Mouse (Mus musculus) thymus, adult 2 months (tissue): Measurements from ENCODE around the gene Tbkbp1. TPM values are rescaled to one million over a fixed set of nuclear protein-coding genes. Genes with fewer than 3 reads are reported as not detected.

Experiments used
- DNase-seq: peaks from one replicate; pipeline ENCODE4 v3.0.0; 2021
- H3K27ac ChIP-seq: fragments of 200-500 bp; 2 replicates; pipeline ENCODE4 v1.5.1; 2012; ENCODE audit warnings: low read length, control low read depth; ENCODE audit not compliant: control insufficient read depth, insufficient read depth
- H3K27me3 ChIP-seq: fragments of 200-500 bp; 2 replicates; pipeline ENCODE4 v1.6.1; 2012; ENCODE audit warnings: mild to moderate bottlenecking, low read length, moderate library complexity, mixed read lengths; ENCODE audit not compliant: control insufficient read depth, insufficient read depth
- H3K36me3 ChIP-seq: fragments of 200-500 bp; 2 replicates; pipeline ENCODE4 v1.6.1; 2012; ENCODE audit warnings: mild to moderate bottlenecking, low read length, moderate library complexity; ENCODE audit not compliant: control insufficient read depth, insufficient read depth
- H3K4me1 ChIP-seq: fragments of 200-500 bp; replicated peaks from 2 replicates; pipeline ENCODE4 v1.6.1; 2012; ENCODE audit warnings: low read length; ENCODE audit not compliant: control insufficient read depth, insufficient read depth
- H3K4me3 ChIP-seq: fragments of 200-500 bp; 2 replicates; pipeline ENCODE4 v1.5.1; 2012; ENCODE audit warnings: mild to moderate bottlenecking, low read length, control low read depth, moderate library complexity; ENCODE audit not compliant: control insufficient read depth, insufficient read depth
- CTCF ChIP-seq: fragments of 200-500 bp; IDR thresholded peaks from 2 replicates; pipeline ENCODE4 v1.5.1; 2012; ENCODE audit warnings: mild to moderate bottlenecking, control low read depth, low read length, moderate library complexity, borderline replicate concordance; ENCODE audit not compliant: control insufficient read depth, poor library complexity, insufficient read depth; ENCODE audit errors: extremely low read depth
- POLR2A ChIP-seq: fragments of 200-500 bp; IDR thresholded peaks from 2 replicates; pipeline ENCODE4 v1.6.1; 2012; ENCODE audit warnings: mild to moderate bottlenecking, low read length, control low read depth, moderate library complexity; ENCODE audit not compliant: control insufficient read depth, poor library complexity, insufficient read depth; ENCODE audit errors: extremely low read depth
- whole genome bisulfite sequencing: fragments of 180-500 bp; shearing (Covaris S2); methylation state at CpG from one replicate; pipeline ENCODE4 v1.1.7; 2018; 5-methylcytosine and 5-hydroxymethylcytosine counted together
- polyA plus RNA-seq: library from polyadenylated mRNA; depleted of rRNA; stranded (reverse); fragments of >200 nt; gene quantifications from 2 replicates; pipeline ENCODE4 v1.2.3, GENCODE M21; 2012; rRNA removed

Gene Tbkbp1
- polyA plus RNA-seq, 1 experiment = 7.3 TPM

DNA sequence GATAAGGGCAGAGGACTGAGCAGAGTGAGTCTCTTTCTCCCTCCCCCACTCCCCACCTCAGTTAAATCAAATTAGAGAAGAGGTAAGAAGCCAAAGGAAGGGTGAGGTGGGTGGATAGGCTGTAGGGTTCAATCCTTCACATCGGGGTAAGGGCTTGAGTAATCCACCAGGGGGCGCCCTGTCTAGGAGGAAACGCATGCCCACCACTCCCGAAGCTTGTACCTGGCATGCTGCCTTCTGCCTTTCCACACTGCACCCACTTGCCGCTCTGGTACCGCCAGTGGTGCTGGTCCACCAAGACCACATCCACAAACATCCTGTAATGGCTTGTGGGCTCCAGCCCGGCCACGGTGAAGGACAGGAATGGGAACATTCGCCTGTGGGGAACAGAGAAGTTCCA lies 49.6 kb downstream of the Tbkbp1 start:
- H3K4me3 ChIP-seq = no peak overlapping the region

GRCm38 (mm10) chr11:97098791-97099190 lies 52.5 kb downstream of the Tbkbp1 start:
- 25% methylated on average over 18 of the region's 18 CpGs for WGBS
- no peak for DNase-seq

More for the DNA sequence above, 49.6 kb downstream of the Tbkbp1 start:
- no peaks in the 10 kb centered on the region for H3K36me3 ChIP-seq
- 11% methylated on average over 9 of the region's 9 CpGs for WGBS
- TF ChIP-seq POLR2A = no peak
- peak; percentile 89; the same call in 1 of the 2 replicates for TF ChIP-seq CTCF
- H3K27me3 ChIP-seq = no peaks in the 10 kb centered on the region; the same call in 1 of the 2 replicates
- H3K4me1 ChIP-seq = peaks cover 4% of the 10 kb centered on the region; the same call in 1 of the 2 replicates
- DNase-seq = peak; percentile 80
- H3K27ac ChIP-seq = no peak overlapping the region

GRCm38 (mm10) chr11:97094600-97094999 lies 56.7 kb downstream of the Tbkbp1 start:
- 73% methylated on average over 2 of the region's 2 CpGs for WGBS
- no peak for TF ChIP-seq POLR2A
- TF ChIP-seq CTCF = no peak

More at GRCm38 (mm10) chr11:97098791-97099190, 52.5 kb downstream of the Tbkbp1 start:
- Histone ChIP-seq H3K27ac (no peak overlapping the region), H3K36me3 (no peaks in the 10 kb centered on the region), H3K4me3 (no peak overlapping the region), H3K4me1 (peaks cover 4% of the 10 kb centered on the region; the same call in 1 of the 2 replicates), H3K27me3 (no peaks in the 10 kb centered on the region; the same call in 1 of the 2 replicates)
- TF ChIP-seq POLR2A (no peak), CTCF (no peak)

GRCm38 (mm10) chr11:97086365-97086764 lies 64.9 kb downstream of the Tbkbp1 start:
- Histone ChIP-seq H3K4me1 (no peaks in the 10 kb centered on the region), H3K27me3 (peaks cover 3% of the 10 kb centered on the region; the same call in 1 of the 2 replicates), H3K36me3 (no peaks in the 10 kb centered on the region), H3K4me3 (no peak overlapping the region), H3K27ac (no peak overlapping the region)
- WGBS = 81% methylated on average over 6 of the region's 6 CpGs
- TF ChIP-seq POLR2A = no peak
- no peak for TF ChIP-seq CTCF
- no peak for DNase-seq

More at GRCm38 (mm10) chr11:97094600-97094999, 56.7 kb downstream of the Tbkbp1 start:
- Histone ChIP-seq H3K4me3 (no peak overlapping the region), H3K36me3 (no peaks in the 10 kb centered on the region), H3K27ac (no peak overlapping the region), H3K4me1 (no peaks in the 10 kb centered on the region), H3K27me3 (no peaks in the 10 kb centered on the region; the same call in 1 of the 2 replicates)
- DNase-seq = no peak

Other genes with a start within 250 kb of the Tbkbp1 start
- 94.2 and 95.5 TPM in 2 replicates for gene Cdk5rap3, start 235.0 kb downstream of the Tbkbp1 start, polyA plus RNA-seq
- 0.98 and 1.3 TPM in 2 replicates for gene Prr15l, start 223.4 kb downstream of the Tbkbp1 start, polyA plus RNA-seq
- gene Pnpo, start 207.5 kb downstream of the Tbkbp1 start, polyA plus RNA-seq = 22.5 and 25.7 TPM in 2 replicates
- 46.6 and 63.0 TPM in 2 replicates for gene Sp2, start 168.5 kb downstream of the Tbkbp1 start, polyA plus RNA-seq
- 5.6 TPM in 2 replicates for gene Sp6, start 138.1 kb downstream of the Tbkbp1 start, polyA plus RNA-seq
- gene Scrn2, start 121.6 kb downstream of the Tbkbp1 start, polyA plus RNA-seq = 18.6 and 20.5 TPM in 2 replicates
- 0.46 and 0.58 TPM in 2 replicates for gene Lrrc46, start 110.1 kb downstream of the Tbkbp1 start, polyA plus RNA-seq
- 90.1 and 95.4 TPM in 2 replicates for gene Mrpl10, start 109.9 kb downstream of the Tbkbp1 start, polyA plus RNA-seq
- 36.7 and 37.7 TPM in 2 replicates for gene Osbpl7, start 100.9 kb downstream of the Tbkbp1 start, polyA plus RNA-seq
- gene Tbx21, start 36.2 kb downstream of the Tbkbp1 start, polyA plus RNA-seq = 4.0 TPM in 2 replicates
- 60.8 and 64.1 TPM in 2 replicates for gene Kpnb1, start 36.4 kb upstream of the Tbkbp1 start, polyA plus RNA-seq
- gene Npepps, start 129.1 kb upstream of the Tbkbp1 start, polyA plus RNA-seq = 36.9 and 42.9 TPM in 2 replicates
- gene Mrpl45, start 164.2 kb upstream of the Tbkbp1 start, polyA plus RNA-seq = 13.2 and 14.1 TPM in 2 replicates
- gene Gpr179, start 200.6 kb upstream of the Tbkbp1 start, polyA plus RNA-seq = 0.54 and 0.70 TPM in 2 replicates
- 17.3 and 17.8 TPM in 2 replicates for gene Socs7, start 211.1 kb upstream of the Tbkbp1 start, polyA plus RNA-seq